Mouse (Mus musculus) cerebellum, adult 2 months (tissue): ENCODE results near the gene Qtrt2. TPM values are rescaled to one million over a fixed set of nuclear protein-coding genes. Genes with fewer than 3 reads are reported as not detected.

Experiments
- DNase-seq, 2 experiments: peaks; one replicate each; pipeline ENCODE4 v3.0.0; 2021
- H3K27ac ChIP-seq: fragments of 200-500 bp; 2 replicates; pipeline ENCODE4 v1.5.1; 2012; ENCODE audit warnings: low read length, control low read depth, inconsistent platforms; ENCODE audit not compliant: insufficient read depth
- H3K27me3 ChIP-seq: fragments of 200-500 bp; 2 replicates; pipeline ENCODE4 v1.6.1; 2012; ENCODE audit warnings: inconsistent platforms, mild to moderate bottlenecking, low read length, moderate library complexity; ENCODE audit not compliant: control insufficient read depth, insufficient read depth
- H3K4me1 ChIP-seq: fragments of 200-500 bp; 2 replicates; pipeline ENCODE4 v1.6.1; 2011; ENCODE audit warnings: low read length; ENCODE audit not compliant: control insufficient read depth, insufficient read depth
- H3K4me3 ChIP-seq: fragments of 200-500 bp; replicated peaks from 2 replicates; pipeline ENCODE3; 2011; ENCODE audit warnings: mild to moderate bottlenecking, low read depth, low read length, control low read depth; ENCODE audit not compliant: insufficient read depth
- CTCF ChIP-seq: fragments of 200-500 bp; IDR thresholded peaks from 2 replicates; pipeline ENCODE4 v1.5.1; 2011; ENCODE audit warnings: low read depth, mild to moderate bottlenecking, control low read depth, low read length, moderate library complexity, borderline replicate concordance; ENCODE audit not compliant: insufficient read depth
- POLR2A ChIP-seq: fragments of 200-500 bp; IDR thresholded peaks from 2 replicates; pipeline ENCODE4 v1.6.1; 2011; ENCODE audit warnings: low read length, control low read depth, borderline replicate concordance; ENCODE audit not compliant: insufficient read depth
- WGBS: fragments of 180-500 bp; shearing (Covaris S2); methylation state at CpG from one replicate; pipeline ENCODE4 v1.1.7; 2018; 5-methylcytosine and 5-hydroxymethylcytosine counted together
- polyA plus RNA-seq: library from polyadenylated mRNA; depleted of rRNA; stranded (reverse); fragments of >200 nt; gene quantifications from 2 replicates; pipeline ENCODE4 v1.2.3, GENCODE M21; 2012

The Qtrt2 gene
- polyA plus RNA-seq, 1 experiment, result 32.4 TPM

- TF ChIP-seq POLR2A, result no peak
- TF ChIP-seq CTCF, result no peak
- H3K4me3 ChIP-seq, result no peak overlapping the region
- no peaks in the 10 kb centered on the region for H3K27me3 ChIP-seq
- no peak overlapping the region for H3K27ac ChIP-seq
- no peak for DNase-seq
- WGBS, result 99% methylated on average over 2 of the region's 2 CpGs
- H3K4me1 ChIP-seq, result no peaks in the 10 kb centered on the region
These were observed 44.3 kb downstream of the Qtrt2 start for GRCm38 (mm10) chr16:43882329-43882728.

- WGBS, result 66% methylated on average over 3 of the region's 3 CpGs
- DNase-seq, result no peak
- Histone ChIP-seq H3K4me1 (no peaks in the 10 kb centered on the region), H3K27me3 (no peaks in the 10 kb centered on the region), H3K27ac (no peak overlapping the region), H3K4me3 (no peak overlapping the region)
- TF ChIP-seq CTCF (no peak), POLR2A (no peak)
These were observed 45.0 kb downstream of the Qtrt2 start for GRCm38 (mm10) chr16:43881636-43882035.

GRCm38 (mm10) chr16:43879769-43880168 is 46.8 kb downstream of the Qtrt2 start:
- 92% methylated on average over 6 of the region's 6 CpGs for WGBS
- no peak for DNase-seq
- Histone ChIP-seq H3K27me3 (no peaks in the 10 kb centered on the region), H3K27ac (no peak overlapping the region), H3K4me1 (no peaks in the 10 kb centered on the region), H3K4me3 (no peak overlapping the region)
- TF ChIP-seq CTCF (no peak), POLR2A (no peak)

- 45% methylated on average over 7 of the region's 7 CpGs for WGBS
- H3K27me3 ChIP-seq, result no peaks in the 10 kb centered on the region
- H3K4me1 ChIP-seq, result no peaks in the 10 kb centered on the region
- DNase-seq, result no peak
- no peak overlapping the region for H3K4me3 ChIP-seq
- TF ChIP-seq POLR2A (no peak), CTCF (no peak)
- H3K27ac ChIP-seq, result no peak overlapping the region
These were observed 55.2 kb downstream of the Qtrt2 start for GRCm38 (mm10) chr16:43871419-43871818.

- Histone ChIP-seq H3K4me1 (no peaks in the 10 kb centered on the region), H3K4me3 (no peak overlapping the region), H3K27me3 (no peaks in the 10 kb centered on the region), H3K27ac (no peak overlapping the region)
- no peak for DNase-seq
- no peak for TF ChIP-seq CTCF
- no peak for TF ChIP-seq POLR2A
These were observed 56.8 kb downstream of the Qtrt2 start for GRCm38 (mm10) chr16:43869805-43870204.

GRCm38 (mm10) chr16:43860624-43861023 is 66.0 kb downstream of the Qtrt2 start:
- Histone ChIP-seq H3K4me3 (no peak overlapping the region), H3K27me3 (no peaks in the 10 kb centered on the region), H3K27ac (no peak overlapping the region), H3K4me1 (no peaks in the 10 kb centered on the region)
- WGBS, result 78% methylated on average over 6 of the region's 6 CpGs
- DNase-seq, result no peak
- TF ChIP-seq POLR2A (no peak), CTCF (no peak)

- H3K4me1 ChIP-seq, result no peaks in the 10 kb centered on the region
- no peaks in the 10 kb centered on the region for H3K27me3 ChIP-seq
- DNase-seq, result no peak
- TF ChIP-seq CTCF (no peak), POLR2A (no peak)
- 55% methylated on average over 5 of the region's 5 CpGs for WGBS
- no peak overlapping the region for H3K27ac ChIP-seq
- no peak overlapping the region for H3K4me3 ChIP-seq
These were observed 67.6 kb downstream of the Qtrt2 start for GRCm38 (mm10) chr16:43858941-43859476.

GRCm38 (mm10) chr16:43849839-43850238 is 76.8 kb downstream of the Qtrt2 start:
- Histone ChIP-seq H3K4me3 (no peak overlapping the region), H3K4me1 (no peaks in the 10 kb centered on the region), H3K27me3 (no peaks in the 10 kb centered on the region), H3K27ac (no peak overlapping the region)
- WGBS, result 57% methylated on average over 1 of the region's 1 CpGs
- TF ChIP-seq CTCF (no peak), POLR2A (no peak)
- DNase-seq, result no peak

GRCm38 (mm10) chr16:43841236-43841635 is 85.4 kb downstream of the Qtrt2 start:
- Histone ChIP-seq H3K27ac (no peak overlapping the region), H3K4me1 (no peaks in the 10 kb centered on the region), H3K27me3 (no peaks in the 10 kb centered on the region), H3K4me3 (no peak overlapping the region)
- no peak for DNase-seq
- TF ChIP-seq CTCF, result no peak
- TF ChIP-seq POLR2A, result no peak
- 98% methylated on average over 1 of the region's 1 CpGs for WGBS
